Mouse (Mus musculus): ENCODE results near the gene Plxnb2. TPM values are rescaled to one million over a fixed set of nuclear protein-coding genes. Genes with fewer than 3 reads are reported as not detected.
A peak's percentile ranks its signal among the peaks of the same experiment; 100 is the strongest.

Plxnb2 gene
- polyA plus RNA-seq, 1 experiment = 213 TPM

DNA sequence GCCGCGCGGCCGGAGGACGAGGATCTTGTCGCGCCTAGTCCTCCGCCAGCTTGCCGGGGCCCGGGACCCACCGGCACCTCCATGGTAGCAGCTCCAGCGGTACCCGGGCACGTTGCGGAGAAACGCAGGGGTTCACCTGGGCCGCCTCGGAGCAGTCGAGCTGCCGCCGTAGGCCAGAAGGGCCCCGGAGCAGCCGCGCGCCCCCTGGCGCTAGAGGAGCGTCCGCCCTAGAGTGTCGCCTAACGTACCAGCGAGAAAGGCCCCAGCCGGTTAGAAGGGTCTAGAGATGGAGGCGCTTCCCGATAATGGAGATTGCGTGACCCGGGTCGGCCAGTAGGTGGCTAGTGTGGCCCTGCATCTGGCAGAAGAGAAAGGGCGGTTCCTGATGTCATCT lies 15.7 kb upstream of the Plxnb2 start, which contains the start of gene Dennd6b:
Gene Dennd6b (minus strand): TSS at position 184 of the 394 bp plus-strand sequence.
- peak; percentile 98 for DNase-seq (ENCODE audit: low read depth)
- peak; percentile 4; the same call in 1 of the 2 replicates for TF ChIP-seq POLR2A (IDR thresholded peaks at IDR 0.05; ENCODE audit: borderline replicate concordance, extremely low read depth, insufficient read depth, insufficient read length, poor library complexity, severe bottlenecking)
- TF ChIP-seq CTCF (IDR thresholded peaks at IDR 0.05; ENCODE audit: borderline replicate concordance, extremely low read depth, insufficient read depth, insufficient read length) = peak; percentile 92

DNA sequence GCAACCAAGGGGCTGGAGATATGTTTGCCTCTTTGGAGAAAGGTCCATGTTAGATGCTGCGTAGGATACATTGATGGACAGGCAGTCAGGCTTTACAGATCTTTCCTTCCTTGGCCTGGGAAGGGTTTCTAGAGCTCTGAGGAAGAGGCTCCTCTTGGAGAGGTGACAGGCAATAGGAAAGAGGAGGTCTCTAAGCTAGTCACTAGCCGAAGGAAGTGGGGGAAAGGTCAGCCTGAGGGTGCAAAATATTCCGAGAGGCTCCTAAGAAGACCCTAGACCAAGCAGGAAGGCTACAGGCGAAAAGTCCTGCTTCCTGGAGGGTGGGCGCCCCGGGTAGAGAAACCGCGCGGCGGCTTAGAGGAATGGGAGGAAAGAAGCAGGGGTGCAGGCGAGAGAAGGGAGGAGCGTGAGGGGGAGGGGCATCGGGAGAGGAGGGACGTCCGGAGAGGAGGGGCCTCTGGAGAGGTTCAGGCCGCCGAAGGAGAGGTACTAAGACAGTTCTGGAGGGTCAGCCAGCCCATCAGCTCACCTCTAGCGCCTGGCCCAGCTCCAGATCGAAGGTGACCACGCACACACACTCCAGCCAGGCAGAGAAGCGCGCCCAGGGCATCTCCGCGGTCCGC lies 15.2 kb upstream of the Plxnb2 start:
- peak; percentile 65; the same call in 1 of the 2 replicates for TF ChIP-seq POLR2A (IDR thresholded peaks at IDR 0.05; ENCODE audit: borderline replicate concordance, extremely low read depth, insufficient read depth, insufficient read length, poor library complexity, severe bottlenecking)
- TF ChIP-seq CTCF (IDR thresholded peaks at IDR 0.05; ENCODE audit: borderline replicate concordance, extremely low read depth, insufficient read depth, insufficient read length) = no peak
- peak; percentile 96 for DNase-seq (ENCODE audit: low read depth)

GRCm38 (mm10) chr15:89195261-89195681 lies 14.7 kb upstream of the Plxnb2 start:
- peak; percentile 42 for DNase-seq (ENCODE audit: low read depth)
- TF ChIP-seq CTCF (IDR thresholded peaks at IDR 0.05; ENCODE audit: borderline replicate concordance, extremely low read depth, insufficient read depth, insufficient read length) (no peak), POLR2A (IDR thresholded peaks at IDR 0.05; ENCODE audit: borderline replicate concordance, extremely low read depth, insufficient read depth, insufficient read length, poor library complexity, severe bottlenecking) (no peak)

- DNase-seq (ENCODE audit: low read depth) = no peak
- TF ChIP-seq POLR2A (IDR thresholded peaks at IDR 0.05; ENCODE audit: borderline replicate concordance, extremely low read depth, insufficient read depth, insufficient read length, poor library complexity, severe bottlenecking) (no peak), CTCF (IDR thresholded peaks at IDR 0.05; ENCODE audit: borderline replicate concordance, extremely low read depth, insufficient read depth, insufficient read length) (no peak)
Measured at GRCm38 (mm10) chr15:89184937-89185227, 4.3 kb upstream of the Plxnb2 start.

- DNase-seq (ENCODE audit: low read depth) = no peak
- TF ChIP-seq CTCF (IDR thresholded peaks at IDR 0.05; ENCODE audit: borderline replicate concordance, extremely low read depth, insufficient read depth, insufficient read length) = no peak
- TF ChIP-seq POLR2A (IDR thresholded peaks at IDR 0.05; ENCODE audit: borderline replicate concordance, extremely low read depth, insufficient read depth, insufficient read length, poor library complexity, severe bottlenecking) = no peak
Measured at GRCm38 (mm10) chr15:89184141-89184936, 3.8 kb upstream of the Plxnb2 start.

DNA sequence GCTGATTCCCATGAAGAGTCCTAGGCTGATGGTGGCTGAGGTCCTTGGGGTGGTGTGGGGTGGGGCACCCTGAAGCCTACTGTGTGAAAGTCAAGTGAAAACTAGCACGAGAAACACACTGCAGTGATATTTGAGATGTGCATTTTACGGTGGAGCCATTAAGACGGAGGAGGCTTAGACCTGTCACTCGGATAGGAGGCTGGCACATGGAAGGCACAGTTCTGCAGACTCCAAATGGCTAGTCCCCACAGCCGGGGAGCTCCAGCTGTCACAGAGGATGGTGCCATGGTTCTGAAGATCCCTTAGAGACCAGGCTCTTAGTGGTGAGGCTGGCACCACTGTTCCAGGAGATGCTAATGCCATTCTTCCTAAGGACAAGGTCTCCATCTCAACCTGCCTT lies 2.3 kb upstream of the Plxnb2 start:
- no peak for DNase-seq (ENCODE audit: low read depth)
- TF ChIP-seq CTCF (IDR thresholded peaks at IDR 0.05; ENCODE audit: borderline replicate concordance, extremely low read depth, insufficient read depth, insufficient read length) (no peak), POLR2A (IDR thresholded peaks at IDR 0.05; ENCODE audit: borderline replicate concordance, extremely low read depth, insufficient read depth, insufficient read length, poor library complexity, severe bottlenecking) (no peak)

GRCm38 (mm10) chr15:89182328-89182741 lies 1.7 kb upstream of the Plxnb2 start:
- DNase-seq (ENCODE audit: low read depth) = no peak
- TF ChIP-seq POLR2A (IDR thresholded peaks at IDR 0.05; ENCODE audit: borderline replicate concordance, extremely low read depth, insufficient read depth, insufficient read length, poor library complexity, severe bottlenecking) = no peak
- TF ChIP-seq CTCF (IDR thresholded peaks at IDR 0.05; ENCODE audit: borderline replicate concordance, extremely low read depth, insufficient read depth, insufficient read length) = no peak

DNA sequence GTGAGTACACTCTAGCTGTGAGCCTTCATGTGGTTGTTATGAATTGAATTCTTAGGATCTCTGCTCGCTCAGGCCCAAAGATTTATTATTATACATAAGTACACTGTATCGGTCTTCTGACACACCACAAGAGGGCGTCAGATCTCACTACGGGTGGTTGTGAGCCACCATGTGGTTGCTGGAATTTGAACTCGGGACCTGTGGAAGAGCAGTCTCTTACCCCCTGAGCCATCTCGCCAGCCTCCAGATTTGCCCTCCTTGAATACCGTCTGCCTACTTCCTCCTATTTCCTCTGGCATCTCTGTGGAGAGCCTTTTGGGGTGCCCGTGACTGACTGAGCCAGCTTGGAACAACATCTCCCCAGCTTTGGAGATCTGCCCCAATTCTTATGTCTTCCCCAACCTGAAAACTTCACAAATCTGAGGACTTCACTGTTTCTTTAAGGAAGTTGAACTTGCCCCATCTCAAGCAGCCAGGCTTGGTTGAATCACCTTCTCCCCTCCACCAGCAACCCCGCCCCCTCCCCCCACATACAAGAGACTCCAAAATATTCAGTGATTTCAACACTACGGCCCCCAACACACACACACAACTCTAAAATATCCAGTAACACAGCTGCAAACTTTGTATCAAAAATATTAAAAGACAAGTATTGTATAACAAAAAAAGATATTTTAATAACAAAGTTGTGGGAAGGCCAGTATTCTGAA lies 1.1 kb upstream of the Plxnb2 start:
- DNase-seq (ENCODE audit: low read depth) = no peak
- TF ChIP-seq CTCF (IDR thresholded peaks at IDR 0.05; ENCODE audit: borderline replicate concordance, extremely low read depth, insufficient read depth, insufficient read length) (0 out of 2 replicates have a peak, but pooled peaks have one; percentile 6), POLR2A (IDR thresholded peaks at IDR 0.05; ENCODE audit: borderline replicate concordance, extremely low read depth, insufficient read depth, insufficient read length, poor library complexity, severe bottlenecking) (no peak)

DNA sequence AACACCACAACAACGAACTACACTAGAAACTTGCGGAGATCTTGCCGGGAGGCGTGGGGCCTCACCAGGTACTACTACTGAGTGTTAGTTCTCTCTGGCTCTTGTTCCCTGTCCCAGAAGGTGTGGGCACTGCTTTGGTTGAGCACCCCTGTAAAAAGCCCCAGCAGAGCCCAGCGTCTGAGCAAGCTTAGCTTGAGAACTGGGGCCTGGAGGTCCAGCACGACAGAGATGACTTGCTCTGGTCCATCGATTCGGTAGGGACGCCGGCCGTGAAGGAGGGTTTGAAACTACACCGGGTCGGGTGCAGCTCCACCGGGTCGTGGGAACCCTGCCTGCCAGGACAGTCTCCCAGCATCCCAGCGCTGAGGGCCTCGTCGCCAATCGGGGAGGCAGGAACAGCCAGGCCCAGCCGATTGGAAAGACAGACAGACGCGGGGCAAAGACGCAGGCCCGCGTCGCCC lies 477 bp downstream of the Plxnb2 start:
- DNase-seq (ENCODE audit: low read depth) = no peak
- TF ChIP-seq CTCF (IDR thresholded peaks at IDR 0.05; ENCODE audit: borderline replicate concordance, extremely low read depth, insufficient read depth, insufficient read length) (no peak), POLR2A (IDR thresholded peaks at IDR 0.05; ENCODE audit: borderline replicate concordance, extremely low read depth, insufficient read depth, insufficient read length, poor library complexity, severe bottlenecking) (no peak)

DNA sequence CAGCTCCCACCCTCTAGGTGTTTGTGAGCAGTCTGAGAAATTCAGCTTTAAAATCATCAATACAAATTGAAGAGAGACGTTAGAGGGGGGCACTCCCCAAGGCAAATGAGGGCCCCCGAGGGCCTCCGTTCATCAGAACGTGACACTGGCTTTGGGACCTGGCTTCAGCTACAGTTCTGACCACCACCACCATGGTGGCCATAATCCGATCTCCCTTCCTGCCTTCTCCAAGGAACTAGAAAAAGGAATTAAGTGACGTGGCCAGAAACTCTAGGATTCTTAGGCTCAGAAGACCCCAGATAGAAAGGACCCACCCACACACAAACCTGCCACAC lies 991 bp downstream of the Plxnb2 start:
- TF ChIP-seq POLR2A (IDR thresholded peaks at IDR 0.05; ENCODE audit: borderline replicate concordance, extremely low read depth, insufficient read depth, insufficient read length, poor library complexity, severe bottlenecking) = no peak
- no peak for TF ChIP-seq CTCF (IDR thresholded peaks at IDR 0.05; ENCODE audit: borderline replicate concordance, extremely low read depth, insufficient read depth, insufficient read length)
- DNase-seq (ENCODE audit: low read depth) = no peak

GRCm38 (mm10) chr15:89178954-89179629 lies 1.5 kb downstream of the Plxnb2 start:
- no peak for TF ChIP-seq POLR2A (IDR thresholded peaks at IDR 0.05; ENCODE audit: borderline replicate concordance, extremely low read depth, insufficient read depth, insufficient read length, poor library complexity, severe bottlenecking)
- TF ChIP-seq CTCF (IDR thresholded peaks at IDR 0.05; ENCODE audit: borderline replicate concordance, extremely low read depth, insufficient read depth, insufficient read length) = no peak
- DNase-seq (ENCODE audit: low read depth) = peak; percentile 87

Data from brain, embryonic 14.5 days (tissue).